Mouse (Mus musculus) cortical plate, adult 2 months (tissue): ENCODE results near the gene Tas1r2.

Experiments
- CTCF ChIP-seq: fragments of 200-500 bp; IDR thresholded peaks from 2 replicates; pipeline ENCODE4 v1.5.1; 2011; ENCODE audit warnings: mild to moderate bottlenecking, control low read depth, low read length; ENCODE audit not compliant: insufficient read depth; ENCODE audit errors: extremely low read depth
- POLR2A ChIP-seq: fragments of 200-500 bp; IDR thresholded peaks from 2 replicates; pipeline ENCODE4 v1.6.1; 2011; ENCODE audit warnings: mild to moderate bottlenecking, low read length, control low read depth; ENCODE audit not compliant: insufficient read depth; ENCODE audit errors: extremely low read depth

DNA sequence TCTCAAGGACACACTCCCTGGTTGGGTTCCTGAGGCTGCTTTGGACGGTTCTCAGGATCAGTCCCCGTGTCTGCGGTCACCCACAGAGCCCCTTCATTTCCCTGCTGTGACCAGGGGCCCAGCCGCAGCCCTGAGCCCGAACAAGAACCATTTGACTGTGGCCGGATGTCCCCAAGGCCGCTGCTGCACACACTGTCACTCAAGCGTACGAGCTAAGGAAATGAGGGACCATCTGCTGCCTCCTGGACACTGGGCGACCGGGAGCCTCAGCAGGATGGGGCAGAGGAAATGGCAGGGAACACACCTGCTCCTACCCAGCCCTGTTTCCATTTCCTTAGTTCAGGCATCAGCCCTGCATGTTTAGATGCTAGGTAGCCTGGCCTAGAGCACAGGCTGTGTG is 2.4 kb upstream of the Tas1r2 start:
- TF ChIP-seq POLR2A (no peak), CTCF (no peak)
